Mouse (Mus musculus): ENCODE results near the gene Taf10. TPM values are rescaled to one million over a fixed set of nuclear protein-coding genes. Genes with fewer than 3 reads are reported as not detected.

The Taf10 gene
- polyA plus RNA-seq (2011; ENCODE audit: insufficient read length, low read depth, missing spikeins) = 146 and 155 TPM in 2 replicates

DNA sequence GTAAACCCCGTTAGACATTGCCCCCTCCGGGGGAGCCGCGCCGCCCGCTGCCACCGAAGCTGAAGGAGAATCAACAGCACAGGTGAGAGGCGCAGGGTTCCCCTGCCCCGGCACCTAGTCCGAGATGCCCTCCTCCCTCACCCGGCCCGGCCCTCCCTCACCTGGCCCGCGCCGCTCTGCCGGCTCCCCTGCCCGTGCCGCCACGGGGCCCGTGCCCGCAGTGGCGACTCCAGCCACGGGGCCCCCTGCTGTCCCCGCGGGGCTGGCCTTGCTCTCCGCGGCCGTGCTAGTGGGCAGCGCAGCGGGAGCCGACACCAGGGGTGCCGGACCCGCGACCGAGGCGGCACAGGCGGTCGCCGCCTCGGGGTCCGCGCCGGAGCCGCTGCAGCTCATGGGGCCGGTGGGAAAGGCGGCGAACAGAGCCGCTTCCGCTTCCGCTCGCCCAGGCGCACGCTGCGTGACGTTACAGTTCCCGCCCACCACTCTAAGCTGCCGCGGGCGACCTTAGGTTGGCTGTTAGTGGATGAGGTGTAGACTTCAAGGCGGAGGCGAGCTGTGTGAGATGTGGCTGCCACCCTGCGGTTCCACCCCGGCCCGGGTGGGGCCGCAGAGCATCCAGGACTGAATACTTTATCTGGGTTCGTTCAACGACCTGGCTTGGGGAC, at the start of gene Taf10:
Taf10 (minus strand) TSS at position 436 of the 665 bp plus-strand sequence.
- Histone ChIP-seq H3K4me1 (ENCODE audit: control insufficient read depth, insufficient read depth, low read length) (peaks cover 9% of the 10 kb centered on the region), H3K27ac (ENCODE audit: insufficient read depth, low read length) (peak within 1 kb of the TSS; percentile 81), H3K4me3 (ENCODE audit: insufficient read depth, low read length) (peak within 1 kb of the TSS; percentile 55)
- no peak for TF ChIP-seq CTCF (IDR thresholded peaks at IDR 0.05; ENCODE audit: borderline replicate concordance, insufficient read depth, low read length)
- peak; percentile 72 for TF ChIP-seq POLR2A (IDR thresholded peaks at IDR 0.05; ENCODE audit: low read depth, low read length)

DNA sequence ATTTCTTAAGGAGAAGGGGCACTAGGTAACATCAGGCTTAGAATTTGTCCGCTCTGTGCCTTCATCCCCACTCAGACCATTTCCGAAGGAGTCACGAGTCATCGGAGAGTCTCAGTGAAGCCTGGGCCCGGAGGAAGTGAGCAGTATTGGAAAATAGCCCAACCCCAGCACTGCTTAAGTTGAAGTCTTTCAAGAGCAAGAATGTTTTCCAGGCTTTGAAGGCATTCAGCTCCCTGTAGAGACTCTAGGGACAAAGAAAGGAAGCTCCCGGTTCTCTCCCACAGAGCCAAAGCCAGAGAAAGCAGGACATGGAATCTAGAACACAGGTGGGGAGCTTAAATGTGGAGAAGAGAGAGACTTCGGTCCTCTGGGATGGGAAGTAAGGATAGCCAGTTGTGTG, 49.5 kb upstream of the Taf10 start:
- no peak for TF ChIP-seq POLR2A (IDR thresholded peaks at IDR 0.05; ENCODE audit: low read depth, low read length)
- no peak for TF ChIP-seq CTCF (IDR thresholded peaks at IDR 0.05; ENCODE audit: borderline replicate concordance, insufficient read depth, low read length)
- no peaks in the 10 kb centered on the region for H3K4me1 ChIP-seq (ENCODE audit: control insufficient read depth, insufficient read depth, low read length)
- H3K4me3 ChIP-seq (ENCODE audit: insufficient read depth, low read length) = no peak overlapping the region
- no peak overlapping the region for H3K27ac ChIP-seq (ENCODE audit: insufficient read depth, low read length)

DNA sequence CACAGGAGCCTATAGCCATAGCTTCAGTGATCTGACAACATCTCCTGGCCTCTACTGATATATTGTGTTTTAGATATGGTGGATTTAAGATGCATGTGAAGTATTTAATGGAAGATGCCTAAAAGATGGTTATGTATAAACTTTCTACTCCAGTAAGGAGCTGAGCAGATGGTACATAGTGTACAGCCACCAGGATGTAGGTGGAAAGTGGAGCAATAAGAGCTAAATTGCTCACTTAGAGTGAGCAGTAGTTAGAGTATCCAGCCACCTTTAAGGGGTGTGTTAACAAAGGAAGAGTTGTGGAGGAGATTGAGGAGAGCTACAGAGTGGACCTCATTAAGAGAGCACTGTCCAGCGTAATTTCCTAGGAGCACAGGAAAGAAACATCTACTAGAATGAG, 47.0 kb upstream of the Taf10 start:
- TF ChIP-seq POLR2A (IDR thresholded peaks at IDR 0.05; ENCODE audit: low read depth, low read length) (no peak), CTCF (IDR thresholded peaks at IDR 0.05; ENCODE audit: borderline replicate concordance, insufficient read depth, low read length) (no peak)
- Histone ChIP-seq H3K27ac (ENCODE audit: insufficient read depth, low read length) (no peak overlapping the region), H3K4me3 (ENCODE audit: insufficient read depth, low read length) (no peak overlapping the region), H3K4me1 (ENCODE audit: control insufficient read depth, insufficient read depth, low read length) (peaks cover 2% of the 10 kb centered on the region; the same call in 1 of the 2 replicates)

DNA sequence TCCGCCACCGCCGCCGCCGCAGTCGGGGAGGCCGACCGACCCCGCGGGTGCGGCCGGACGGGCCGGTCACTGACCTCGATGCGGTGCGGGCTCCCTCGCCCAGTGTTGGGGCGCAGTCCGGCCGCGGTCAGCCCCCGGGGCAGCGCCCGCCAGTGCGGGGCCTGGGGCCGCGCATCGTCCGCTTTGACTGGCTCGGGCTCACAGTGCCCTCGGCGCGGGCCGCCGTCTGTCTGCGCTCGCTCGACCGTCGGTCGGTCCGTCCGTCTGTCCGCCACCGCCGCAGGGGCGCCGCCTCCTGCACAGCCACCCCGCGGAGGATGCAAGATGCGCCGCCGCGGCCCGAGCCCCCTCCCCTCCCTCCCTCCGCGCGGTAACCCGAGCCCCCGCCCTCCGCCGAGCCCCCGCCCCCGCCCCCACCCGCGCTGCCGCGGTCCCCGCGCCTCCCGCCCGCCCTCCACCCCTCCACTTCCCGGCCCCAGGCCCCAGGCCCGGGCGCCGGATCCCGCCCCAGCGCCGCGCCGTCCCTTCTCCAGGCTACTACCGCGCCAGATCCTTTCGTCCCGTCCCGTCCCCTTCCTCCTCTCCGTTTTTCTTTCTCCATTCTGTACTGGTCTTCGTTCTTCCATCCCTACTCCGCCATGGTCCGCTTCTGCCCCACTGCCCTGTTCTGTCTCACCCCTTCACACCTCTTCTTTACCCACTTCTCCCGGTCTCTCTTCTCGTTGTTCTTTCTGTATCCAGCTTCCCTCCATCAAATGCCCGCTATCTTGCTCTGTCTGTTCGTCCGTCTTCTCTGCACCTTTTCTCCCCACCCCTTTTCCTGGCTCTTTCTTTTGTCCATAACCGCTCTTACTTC, 43.4 kb upstream of the Taf10 start, which contains the start of gene Dchs1:
Dchs1 (minus strand) TSS at position 370 of the 856 bp plus-strand sequence.
- H3K4me1 ChIP-seq (ENCODE audit: control insufficient read depth, insufficient read depth, low read length) = peaks cover 19% of the 10 kb centered on the region
- peak within 1 kb of the TSS; percentile 49 for H3K4me3 ChIP-seq (ENCODE audit: insufficient read depth, low read length)
- TF ChIP-seq POLR2A (IDR thresholded peaks at IDR 0.05; ENCODE audit: low read depth, low read length) = peak; percentile 57
- TF ChIP-seq CTCF (IDR thresholded peaks at IDR 0.05; ENCODE audit: borderline replicate concordance, insufficient read depth, low read length) = no peak
- no peak within 1 kb of the TSS for H3K27ac ChIP-seq (ENCODE audit: insufficient read depth, low read length)

DNA sequence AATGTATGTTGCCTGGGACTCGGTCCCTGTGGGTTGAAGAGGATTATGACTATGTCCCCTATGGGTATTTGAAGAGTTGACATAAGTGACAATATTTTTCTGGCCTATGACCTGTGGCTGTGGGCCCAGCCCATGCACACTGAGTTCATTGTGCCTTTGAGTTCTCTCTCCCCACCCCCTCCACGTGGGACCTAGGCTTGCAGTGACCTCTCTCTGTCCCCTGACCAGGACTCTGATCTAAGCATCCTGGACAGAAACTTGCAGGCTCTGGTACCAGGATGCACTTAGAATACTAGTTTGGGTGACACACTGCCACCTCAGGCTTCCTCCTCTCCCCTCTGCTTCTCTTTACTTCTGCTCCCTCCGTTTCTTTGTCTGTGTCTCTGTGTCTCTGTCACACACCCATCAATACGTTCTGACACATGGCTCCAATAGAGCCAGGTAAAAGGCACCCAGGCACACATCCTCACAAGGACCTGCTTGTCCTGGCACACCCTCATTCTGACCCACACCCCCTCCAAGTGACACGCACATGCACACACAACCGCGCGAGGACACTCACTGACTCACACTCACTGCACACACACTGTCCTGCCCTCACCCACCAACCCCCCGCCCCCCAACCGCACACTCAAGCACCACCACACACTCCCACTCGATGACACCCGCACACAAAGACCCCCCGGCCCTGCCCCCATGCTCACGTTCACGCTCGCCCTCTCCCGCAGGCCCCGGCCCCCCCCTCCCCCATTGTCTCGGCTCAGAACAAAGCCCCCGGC, 42.5 kb upstream of the Taf10 start:
- TF ChIP-seq CTCF (IDR thresholded peaks at IDR 0.05; ENCODE audit: borderline replicate concordance, insufficient read depth, low read length) = no peak
- 0 out of 2 replicates have a peak, but pooled peaks have one; percentile 21 for TF ChIP-seq POLR2A (IDR thresholded peaks at IDR 0.05; ENCODE audit: low read depth, low read length)
- Histone ChIP-seq H3K4me1 (ENCODE audit: control insufficient read depth, insufficient read depth, low read length) (peaks cover 19% of the 10 kb centered on the region), H3K4me3 (ENCODE audit: insufficient read depth, low read length) (peak overlapping the region; percentile 49), H3K27ac (ENCODE audit: insufficient read depth, low read length) (no peak overlapping the region)

DNA sequence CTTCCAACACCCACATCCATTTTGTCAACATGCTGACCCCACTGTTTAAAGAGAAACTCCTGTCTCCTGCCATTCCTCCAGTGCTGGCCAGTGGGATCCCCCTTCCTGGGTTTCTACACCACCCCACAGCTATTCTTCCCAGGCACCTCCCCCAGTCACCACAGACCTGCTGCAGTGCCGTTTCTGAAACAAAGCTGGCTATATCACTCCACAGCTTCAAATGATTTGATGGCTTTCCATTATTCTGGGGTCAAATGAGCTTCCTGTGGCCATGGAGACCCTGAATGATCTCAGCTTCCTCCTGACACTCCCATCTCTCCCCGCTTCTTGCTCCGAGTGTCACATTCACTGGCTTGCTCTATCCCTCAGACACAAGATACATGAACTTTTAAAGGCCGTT, 40.4 kb upstream of the Taf10 start:
- no peak overlapping the region for H3K27ac ChIP-seq (ENCODE audit: insufficient read depth, low read length)
- no peak overlapping the region for H3K4me3 ChIP-seq (ENCODE audit: insufficient read depth, low read length)
- no peak for TF ChIP-seq CTCF (IDR thresholded peaks at IDR 0.05; ENCODE audit: borderline replicate concordance, insufficient read depth, low read length)
- no peak for TF ChIP-seq POLR2A (IDR thresholded peaks at IDR 0.05; ENCODE audit: low read depth, low read length)
- peaks cover 19% of the 10 kb centered on the region for H3K4me1 ChIP-seq (ENCODE audit: control insufficient read depth, insufficient read depth, low read length)

DNA sequence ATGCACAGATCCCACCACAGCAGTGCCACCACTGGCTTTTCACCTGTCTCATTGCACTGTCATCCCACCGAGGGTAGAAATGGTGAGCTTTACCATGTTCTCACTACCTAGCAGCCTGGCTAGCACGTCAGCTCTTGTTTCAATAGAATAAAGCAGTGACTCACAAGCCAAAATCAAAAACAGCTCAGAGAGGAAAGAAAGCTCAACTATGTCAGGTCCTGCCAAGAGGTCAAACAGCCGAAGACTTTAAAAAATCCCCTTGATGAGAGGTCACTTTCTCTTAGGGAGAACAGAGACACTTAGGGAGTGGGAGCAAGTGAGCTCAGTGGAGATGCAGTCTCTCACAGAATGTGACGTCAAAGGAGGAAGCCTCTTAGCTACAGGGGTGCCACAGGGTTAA, 39.7 kb upstream of the Taf10 start:
- Histone ChIP-seq H3K4me3 (ENCODE audit: insufficient read depth, low read length) (no peak overlapping the region), H3K4me1 (ENCODE audit: control insufficient read depth, insufficient read depth, low read length) (peaks cover 24% of the 10 kb centered on the region), H3K27ac (ENCODE audit: insufficient read depth, low read length) (peak overlapping the region; percentile 39)
- TF ChIP-seq POLR2A (IDR thresholded peaks at IDR 0.05; ENCODE audit: low read depth, low read length) (no peak), CTCF (IDR thresholded peaks at IDR 0.05; ENCODE audit: borderline replicate concordance, insufficient read depth, low read length) (no peak)

DNA sequence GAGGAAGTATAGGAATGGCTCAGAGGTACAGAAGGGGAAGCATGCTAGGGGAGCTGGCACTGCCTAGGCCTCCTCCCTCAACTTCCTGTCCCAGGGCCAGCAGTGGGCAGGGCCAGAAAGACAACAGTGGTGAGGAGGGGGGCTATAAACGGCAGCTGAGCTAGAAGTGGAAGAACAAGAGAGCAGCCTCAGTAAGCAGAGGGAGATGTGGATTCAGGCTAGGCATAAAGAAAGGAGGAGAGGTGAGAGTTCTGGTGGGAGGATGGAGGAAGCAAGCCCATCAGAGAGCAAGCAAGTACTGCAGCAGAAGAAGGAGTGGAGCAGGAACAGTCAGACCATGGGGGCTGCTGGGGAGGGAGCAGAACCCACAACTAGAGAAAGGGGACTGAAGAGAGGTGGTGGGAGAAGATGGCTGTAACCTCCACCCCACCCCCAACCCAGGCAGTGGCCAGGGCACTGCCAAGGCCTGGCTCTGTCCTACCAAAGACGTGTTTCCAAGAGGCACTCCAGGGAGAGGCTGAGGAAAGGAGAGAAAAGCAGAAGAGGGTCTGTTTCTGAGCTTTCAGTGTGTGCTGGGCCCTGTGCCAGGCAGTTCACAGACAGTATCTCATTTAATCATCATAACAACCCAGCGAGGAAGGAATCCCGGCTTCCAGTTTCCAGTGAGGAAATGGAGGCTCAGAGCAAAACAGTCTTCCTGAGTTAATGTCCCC, 34.5 kb upstream of the Taf10 start:
- Histone ChIP-seq H3K4me1 (ENCODE audit: control insufficient read depth, insufficient read depth, low read length) (peaks cover 18% of the 10 kb centered on the region), H3K27ac (ENCODE audit: insufficient read depth, low read length) (peak overlapping the region; percentile 79), H3K4me3 (ENCODE audit: insufficient read depth, low read length) (no peak overlapping the region)
- TF ChIP-seq POLR2A (IDR thresholded peaks at IDR 0.05; ENCODE audit: low read depth, low read length) = peak; percentile 34; the same call in 1 of the 2 replicates
- TF ChIP-seq CTCF (IDR thresholded peaks at IDR 0.05; ENCODE audit: borderline replicate concordance, insufficient read depth, low read length) = no peak

Measured in embryonic fibroblast, embryonic 13.5 days (primary cell).